Mouse (Mus musculus) heart, adult 2 months (tissue): Measurements from ENCODE around the gene Akap2.

Experiments
- EP300 ChIP-seq: fragments of 200-500 bp; IDR thresholded peaks from 2 replicates; pipeline ENCODE4 v1.6.1; 2011; ENCODE audit warnings: low read depth, low read length, control low read depth; ENCODE audit not compliant: insufficient read depth
- POLR2A ChIP-seq: fragments of 200-500 bp; IDR thresholded peaks from 2 replicates; pipeline ENCODE4 v1.6.1; 2011; ENCODE audit warnings: mild to moderate bottlenecking, low read depth, low read length, control low read depth; ENCODE audit not compliant: insufficient read depth

- TF ChIP-seq POLR2A (no peak), EP300 (no peak)
Measured at GRCm38 (mm10) chr4:57915216-57915965, 197.9 kb downstream of the Akap2 start.
